Mouse (Mus musculus) heart, embryonic 14.5 days (tissue): Measurements from ENCODE around the gene Gm3448. TPM values are rescaled to one million over a fixed set of nuclear protein-coding genes. Genes with fewer than 3 reads are reported as not detected.
A peak's percentile ranks its signal among the peaks of the same experiment; 100 is the strongest.
"Not testable (repeated sequence)": the region's sequence is repeated elsewhere in the genome, so short reads cannot be mapped to it uniquely, and the experiment has no call there.

ENCODE experiments used
- ATAC-seq: fragments of 200-750 bp; cut with Nextera tagmentation; 2 replicates; pipeline ENCODE4 v1.8.0; 2017; ENCODE audit warnings: low read depth, moderate TSS enrichment; ENCODE audit not compliant: insufficient number of reproducible peaks, insufficient read depth, low FRiP score
- H3K27ac ChIP-seq, 2 experiments: fragments of 200-500 bp in 1 of 2; fragments of 300-500 bp in 1 of 2; sonication (generic) in 1 of 2; replicated peaks in 1 of 2; 2 replicates each; pipeline ENCODE4 v1.5.1; 2012 to 2014; ENCODE audit warnings: low read depth in 2 of 2, low read length in 2 of 2, control low read depth in 1 of 2, mild to moderate bottlenecking in 1 of 2, mixed read lengths in 1 of 2; ENCODE audit not compliant: control insufficient read depth in 1 of 2, insufficient read depth in 1 of 2
- H3K27me3 ChIP-seq: fragments of 300-500 bp; sonication (generic); 2 replicates; pipeline ENCODE4 v1.6.1; 2014; ENCODE audit warnings: mild to moderate bottlenecking, low read length, control low read depth; ENCODE audit not compliant: control insufficient read depth, insufficient read depth
- H3K36me3 ChIP-seq: fragments of 300-500 bp; sonication (generic); 2 replicates; pipeline ENCODE4 v1.6.1; 2014; ENCODE audit warnings: mild to moderate bottlenecking, control low read depth, low read length, mixed read lengths; ENCODE audit not compliant: control insufficient read depth, insufficient read depth
- H3K4me1 ChIP-seq, 2 experiments: fragments of 200-500 bp in 1 of 2; fragments of 300-500 bp in 1 of 2; sonication (generic) in 1 of 2; 2 replicates each; pipeline ENCODE4 v1.6.1; 2012 to 2014; ENCODE audit warnings: low read length in 2 of 2, control low read depth in 1 of 2, mixed read lengths in 1 of 2; ENCODE audit not compliant: control insufficient read depth in 2 of 2, insufficient read depth in 2 of 2
- H3K4me2 ChIP-seq: fragments of 300-500 bp; sonication (generic); 2 replicates; pipeline ENCODE4 v1.6.1; 2014; ENCODE audit warnings: mild to moderate bottlenecking, low read length
- H3K4me3 ChIP-seq, 2 experiments: fragments of 200-500 bp in 1 of 2; fragments of 300-500 bp in 1 of 2; sonication (generic) in 1 of 2; 2 replicates each; pipeline ENCODE4 v1.5.1; 2012 to 2014; ENCODE audit warnings: low read length in 2 of 2, mild to moderate bottlenecking in 2 of 2, control low read depth in 1 of 2, low read depth in 1 of 2, moderate library complexity in 1 of 2; ENCODE audit not compliant: control insufficient read depth in 1 of 2, insufficient read depth in 1 of 2
- H3K9ac ChIP-seq: fragments of 300-500 bp; sonication (generic); 2 replicates; pipeline ENCODE4 v1.6.1; 2014; ENCODE audit warnings: mild to moderate bottlenecking, low read length
- H3K9me3 ChIP-seq: fragments of 300-500 bp; sonication (generic); 2 replicates; pipeline ENCODE4 v1.6.1; 2016; ENCODE audit warnings: low read length, control low read depth; ENCODE audit not compliant: control insufficient read depth
- WGBS: fragments of 180-500 bp; shearing (Covaris S2); extraction: QIAGEN DNeasy Blood & Tissue Kit; methylation state at CpG from one replicate; pipeline ENCODE4 v1.1.7; 2014; 5-methylcytosine and 5-hydroxymethylcytosine counted together
- polyA plus RNA-seq: library from polyadenylated mRNA; unstranded; fragments of >200 nt; fragmentation: Nextera tagmentation; extraction: Ambion mirVana; gene quantifications from 2 replicates; pipeline ENCODE4 v1.2.1, GENCODE M21; 2014

Gm3448 gene
- 2.5 and 2.6 TPM in 2 replicates for polyA plus RNA-seq

DNA sequence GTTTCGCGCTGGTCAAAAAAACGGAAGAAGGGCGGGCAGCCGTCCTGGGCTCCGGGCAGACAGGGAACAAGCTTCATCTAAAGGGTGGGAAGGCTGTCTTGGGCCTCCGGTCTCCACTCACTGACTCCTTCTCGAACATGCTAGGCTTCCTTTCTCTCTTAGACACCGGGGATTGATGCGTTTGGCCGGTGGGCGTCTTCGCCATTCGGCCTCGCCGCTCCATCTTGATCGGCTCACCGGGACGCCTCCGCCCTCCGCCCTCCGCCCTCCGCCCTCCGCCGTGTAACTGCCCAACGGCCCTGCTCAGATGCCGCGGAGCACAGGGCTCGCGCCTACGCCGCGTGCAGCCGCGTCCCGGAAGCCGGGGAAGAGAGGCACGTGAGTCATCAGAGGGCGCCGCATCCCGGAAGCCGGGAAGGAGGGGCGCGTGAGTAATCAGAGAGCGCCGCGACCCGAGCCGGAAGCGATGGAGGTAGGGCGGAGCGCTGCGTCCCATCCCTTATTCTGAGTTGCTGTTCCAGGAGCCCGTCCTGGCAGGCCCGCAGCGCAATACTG lies at the start of gene Gm3448, which contains the start of the genes Ermard and Tcte3:
Gene Gm3448, minus strand, starts transcription at position 363 of the 555 bp plus-strand sequence.
Gene Ermard, plus strand, starts transcription at position 34 of the 555 bp plus-strand sequence.
Gene Tcte3, minus strand, starts transcription at position 314 of the 555 bp plus-strand sequence.
- not testable (repeated sequence) for H3K27me3 ChIP-seq, H3K36me3 ChIP-seq, H3K9me3 ChIP-seq, H3K27ac ChIP-seq, H3K4me1 ChIP-seq, H3K4me2 ChIP-seq, H3K4me3 ChIP-seq, H3K9ac ChIP-seq
- ATAC-seq: peak; percentile 99
- WGBS: 0% methylated on average over 7 of the region's 56 CpGs

DNA sequence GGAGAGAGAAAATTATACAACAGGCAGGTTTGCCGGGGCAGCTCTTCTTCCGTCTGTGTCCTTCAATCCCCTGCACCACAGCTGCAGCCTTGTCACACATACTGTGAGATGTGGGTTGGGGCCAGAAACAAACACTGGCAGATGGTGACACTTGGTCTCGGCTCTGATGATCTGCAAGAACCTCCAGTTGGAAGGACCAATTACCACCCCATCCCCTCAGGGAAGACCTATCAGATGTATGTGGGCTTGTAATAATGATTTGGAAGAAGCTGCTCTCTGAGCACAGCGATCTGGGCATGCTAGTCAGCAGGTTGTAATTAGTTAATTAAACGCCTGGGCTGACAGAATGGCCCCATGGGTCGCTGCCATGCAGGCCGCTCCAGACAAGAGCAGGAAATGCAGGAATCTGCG lies 47.3 kb upstream of the Gm3448 start:
- peaks cover 5 to 11% of the 10 kb centered on the region in 2 experiments; a peak in 3 of 4 replicates for H3K4me1 ChIP-seq
- H3K4me3 ChIP-seq: no peak overlapping the region
- H3K9me3 ChIP-seq: no peaks in the 10 kb centered on the region
- no peak for ATAC-seq
- H3K27me3 ChIP-seq: no peaks in the 10 kb centered on the region; the same call in 1 of the 2 replicates
- 27% methylated on average over 8 of the region's 8 CpGs for WGBS
- H3K36me3 ChIP-seq: no peaks in the 10 kb centered on the region
- no peak overlapping the region for H3K27ac ChIP-seq
- no peak overlapping the region for H3K9ac ChIP-seq
- H3K4me2 ChIP-seq: no peak overlapping the region

DNA sequence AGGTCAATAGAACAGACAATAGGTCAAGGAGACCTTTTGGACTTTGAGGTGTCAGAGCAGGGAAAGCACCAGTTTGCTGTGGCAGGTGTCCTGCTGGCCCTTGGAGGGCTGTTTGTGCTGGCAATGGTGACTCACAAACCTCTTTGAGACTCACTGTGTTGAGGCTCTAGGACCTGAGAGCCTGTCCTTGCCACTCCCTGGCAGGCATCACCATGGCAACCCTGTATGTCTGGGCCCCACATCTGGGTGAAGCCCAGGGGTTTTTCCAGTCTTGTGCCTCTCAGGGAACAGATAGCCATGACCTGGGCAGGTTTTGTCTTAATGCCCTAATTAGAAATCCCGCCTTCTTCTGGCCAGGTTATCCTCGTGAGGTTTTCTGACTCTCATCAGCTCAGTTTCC lies 46.8 kb upstream of the Gm3448 start:
- Histone ChIP-seq H3K4me3 (no peak overlapping the region), H3K36me3 (no peaks in the 10 kb centered on the region), H3K4me2 (no peak overlapping the region), H3K4me1 (peaks cover 5 to 11% of the 10 kb centered on the region in 2 experiments; a peak in 3 of 4 replicates), H3K27ac (no peak overlapping the region), H3K9me3 (no peaks in the 10 kb centered on the region), H3K27me3 (peaks cover 2% of the 10 kb centered on the region; the same call in 1 of the 2 replicates), H3K9ac (no peak overlapping the region)
- WGBS: 40% methylated on average over 2 of the region's 2 CpGs
- ATAC-seq: peak; percentile 33; the same call in 1 of the 2 replicates

DNA sequence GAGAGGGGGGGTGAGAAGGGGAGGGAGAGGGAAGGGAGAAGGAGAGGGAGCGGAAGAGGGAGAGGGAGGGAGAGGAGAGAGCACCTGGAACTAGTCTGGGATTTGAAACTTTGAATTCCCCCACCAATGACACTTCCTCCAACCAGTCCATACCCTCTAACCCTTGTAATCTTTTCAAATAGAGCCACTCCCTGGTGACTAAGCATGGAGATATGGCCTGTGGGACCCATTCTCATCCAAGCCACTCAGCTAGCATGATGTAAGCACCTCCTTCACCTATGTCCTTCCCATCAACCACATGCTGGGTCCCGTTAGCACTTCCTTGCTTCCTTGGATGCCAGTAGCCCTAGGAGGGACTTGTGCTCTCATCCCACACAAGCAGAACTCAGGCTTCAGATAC lies 43.7 kb upstream of the Gm3448 start:
- no peaks in the 10 kb centered on the region for H3K9me3 ChIP-seq
- H3K27me3 ChIP-seq: peaks cover 6% of the 10 kb centered on the region
- no peak overlapping the region for H3K4me2 ChIP-seq
- H3K4me3 ChIP-seq: no peak overlapping the region
- H3K36me3 ChIP-seq: no peaks in the 10 kb centered on the region
- 69% methylated on average over 2 of the region's 2 CpGs for WGBS
- H3K27ac ChIP-seq: no peak overlapping the region
- no peak overlapping the region for H3K9ac ChIP-seq
- peaks cover 5 to 11% of the 10 kb centered on the region in 2 experiments; a peak in 3 of 4 replicates for H3K4me1 ChIP-seq
- no peak for ATAC-seq

DNA sequence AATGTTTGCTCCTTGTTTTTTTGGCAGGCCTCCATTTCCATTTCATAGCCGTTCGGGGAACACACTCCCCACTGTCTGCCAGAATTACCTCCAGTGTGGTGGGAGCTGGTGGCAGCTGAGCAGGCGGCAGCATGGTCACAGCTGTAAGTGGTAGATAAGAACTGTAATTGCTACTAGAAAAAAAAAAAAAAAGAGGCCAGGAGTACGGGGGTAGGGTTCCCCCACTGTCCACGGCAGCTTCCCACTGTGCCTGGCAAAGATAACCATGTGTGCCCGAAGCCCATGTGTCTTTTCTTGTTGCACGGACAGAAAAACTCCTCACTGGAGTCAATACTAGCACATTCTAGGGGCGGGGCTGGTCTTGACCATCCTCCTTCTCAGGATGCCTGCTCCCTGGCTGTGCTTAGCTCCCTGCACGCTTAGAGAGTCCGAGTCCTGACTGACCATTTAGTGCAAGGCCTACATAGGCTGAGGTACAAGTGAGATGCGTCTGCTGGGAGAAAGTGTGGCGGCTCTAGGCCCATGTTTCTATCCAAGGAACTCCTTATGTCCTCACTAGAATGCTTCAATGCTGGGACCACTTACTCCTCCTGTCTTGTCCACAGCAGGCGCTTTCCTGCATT lies 43.0 kb upstream of the Gm3448 start:
- Histone ChIP-seq H3K4me2 (peak overlapping the region; percentile 32), H3K9me3 (no peaks in the 10 kb centered on the region), H3K36me3 (no peaks in the 10 kb centered on the region), H3K9ac (no peak overlapping the region), H3K4me1 (peaks cover 5 to 11% of the 10 kb centered on the region in 2 experiments; a peak in 3 of 4 replicates), H3K4me3 (no peak overlapping the region), H3K27ac (no peak overlapping the region), H3K27me3 (peaks cover 6% of the 10 kb centered on the region)
- WGBS: 21% methylated on average over 13 of the region's 13 CpGs
- ATAC-seq: 0 out of 2 replicates have a peak, but pooled peaks have one; percentile 13

DNA sequence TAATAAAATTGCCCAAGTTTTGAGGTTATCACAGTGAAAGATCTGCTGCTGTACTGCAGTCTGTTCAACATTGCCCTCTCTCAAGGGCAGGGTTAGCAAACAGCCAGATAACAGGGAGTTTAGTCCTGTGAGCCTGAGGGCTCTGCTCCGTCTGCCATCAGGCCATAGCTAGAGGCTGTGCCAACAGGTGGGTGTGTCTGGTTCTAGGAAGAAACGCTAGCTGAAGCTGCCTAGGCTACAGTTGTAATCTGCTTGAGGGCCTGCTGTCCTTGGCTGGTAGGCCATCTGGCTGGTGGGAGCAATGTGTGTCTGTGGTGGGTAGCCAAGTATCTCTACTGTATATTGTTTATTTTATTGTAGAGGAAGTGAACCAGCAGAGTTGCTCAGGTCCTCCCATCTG lies 36.2 kb upstream of the Gm3448 start:
- Histone ChIP-seq H3K36me3 (no peaks in the 10 kb centered on the region), H3K9ac (no peak overlapping the region), H3K27ac (no peak overlapping the region), H3K9me3 (no peaks in the 10 kb centered on the region), H3K4me2 (no peak overlapping the region), H3K4me3 (no peak overlapping the region), H3K27me3 (no peaks in the 10 kb centered on the region; the same call in 1 of the 2 replicates), H3K4me1 (no peaks in the 10 kb centered on the region)
- no peak; the same call in 1 of the 2 replicates for ATAC-seq
- WGBS: 19% methylated on average over 2 of the region's 2 CpGs

DNA sequence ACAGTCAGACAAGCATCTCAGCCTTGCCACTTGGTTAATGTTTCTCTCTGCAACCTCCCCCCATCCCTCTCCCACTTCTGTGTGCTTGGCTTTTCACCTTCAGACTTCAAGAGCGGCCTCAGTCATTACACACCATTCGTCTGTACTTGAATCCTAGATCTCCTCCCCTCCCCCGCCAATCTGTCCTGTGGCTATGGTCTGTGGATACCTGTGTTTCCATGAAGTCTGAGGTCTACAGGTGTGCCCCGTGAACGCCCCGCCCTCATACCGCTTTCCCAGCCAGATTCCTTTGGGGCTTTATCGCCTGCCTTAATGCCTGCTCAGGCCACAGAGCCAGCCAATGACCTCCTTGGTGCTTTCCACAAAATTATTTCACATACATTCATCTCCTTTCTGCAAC lies 33.7 kb upstream of the Gm3448 start:
- no peaks in the 10 kb centered on the region for H3K4me1 ChIP-seq
- no peak overlapping the region for H3K9ac ChIP-seq
- H3K4me2 ChIP-seq: no peak overlapping the region
- no peaks in the 10 kb centered on the region for H3K36me3 ChIP-seq
- H3K4me3 ChIP-seq: no peak overlapping the region
- H3K27me3 ChIP-seq: no peaks in the 10 kb centered on the region
- no peak for ATAC-seq
- WGBS: 68% methylated on average over 8 of the region's 8 CpGs
- no peaks in the 10 kb centered on the region for H3K9me3 ChIP-seq
- no peak overlapping the region for H3K27ac ChIP-seq
